Mouse (Mus musculus) forebrain, embryonic 11.5 days (tissue): ENCODE measurements at regions not wholly inside any gene's neighbourhood (a gene's known extent, or its start where the extent isn't known, plus 50 kb on each side); places are given as distances from the start of the nearest gene placed in this dataset.

Experiments
- ATAC-seq: fragments of 200-750 bp; cut with Nextera tagmentation; replicated peaks from 2 replicates; pipeline ENCODE4 v1.8.0; 2017; ENCODE audit warnings: moderate TSS enrichment; ENCODE audit not compliant: low FRiP score
- DNase-seq: peaks from one replicate; pipeline ENCODE4 v3.0.0-alpha.2; 2017; ENCODE audit warnings: low spot score
- H3K27ac ChIP-seq: fragments of 300-500 bp; sonication (generic); 2 replicates; pipeline ENCODE4 v1.5.1; 2014; ENCODE audit warnings: low read depth, low read length
- H3K27me3 ChIP-seq: fragments of 300-500 bp; sonication (generic); 2 replicates; pipeline ENCODE4 v1.6.1; 2014; ENCODE audit warnings: mild to moderate bottlenecking, low read length, mixed read lengths; ENCODE audit not compliant: control insufficient read depth, insufficient read depth
- H3K36me3 ChIP-seq: fragments of 300-500 bp; sonication (generic); 2 replicates; pipeline ENCODE4 v1.6.1; 2014; ENCODE audit warnings: mild to moderate bottlenecking, low read length, moderate library complexity, mixed read lengths; ENCODE audit not compliant: control insufficient read depth, insufficient read depth
- H3K4me1 ChIP-seq: fragments of 300-500 bp; sonication (generic); replicated peaks from 2 replicates; pipeline ENCODE4 v1.6.1; 2014; ENCODE audit warnings: low read length, mixed read lengths; ENCODE audit not compliant: control insufficient read depth, insufficient read depth
- H3K4me2 ChIP-seq: fragments of 300-500 bp; sonication (generic); 2 replicates; pipeline ENCODE4 v1.6.1; 2014; ENCODE audit warnings: low read depth, mild to moderate bottlenecking, low read length, moderate library complexity, mixed read lengths; ENCODE audit not compliant: severe bottlenecking
- H3K4me3 ChIP-seq: fragments of 300-500 bp; sonication (generic); 2 replicates; pipeline ENCODE4 v1.5.1; 2014; ENCODE audit warnings: low read depth, low read length
- H3K9ac ChIP-seq: fragments of 300-500 bp; sonication (generic); 2 replicates; pipeline ENCODE4 v1.6.1; 2014; ENCODE audit warnings: low read length
- H3K9me3 ChIP-seq: fragments of 300-500 bp; sonication (generic); 2 replicates; pipeline ENCODE4 v1.6.1; 2016; ENCODE audit warnings: low read length, mixed read lengths; ENCODE audit not compliant: control insufficient read depth
- WGBS: fragments of 180-500 bp; shearing (Covaris S2); extraction: QIAGEN DNeasy Blood & Tissue Kit; methylation state at CpG from one replicate; pipeline ENCODE4 v1.1.7; 2014; 5-methylcytosine and 5-hydroxymethylcytosine counted together

DNA sequence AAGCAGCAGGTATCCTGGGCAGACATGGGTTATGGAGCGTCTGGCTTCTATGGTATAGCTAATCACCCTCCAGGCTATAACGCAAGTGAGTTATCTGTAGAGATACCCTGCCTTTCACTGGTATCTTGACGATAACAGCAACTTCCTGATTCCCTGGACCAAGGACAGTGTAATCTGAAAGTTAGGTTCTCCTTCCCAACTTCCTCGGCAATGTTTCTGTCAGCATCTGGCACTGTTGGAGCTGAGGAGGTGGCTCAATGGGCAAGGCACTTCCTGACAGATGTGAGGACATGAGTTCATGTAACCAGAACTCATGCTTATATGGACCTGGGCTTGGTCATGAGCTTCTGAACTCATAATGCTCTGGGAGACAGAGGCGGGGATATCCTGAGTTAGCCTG, 620.9 kb upstream of the Adam5 start:
- no peak for DNase-seq

DNA sequence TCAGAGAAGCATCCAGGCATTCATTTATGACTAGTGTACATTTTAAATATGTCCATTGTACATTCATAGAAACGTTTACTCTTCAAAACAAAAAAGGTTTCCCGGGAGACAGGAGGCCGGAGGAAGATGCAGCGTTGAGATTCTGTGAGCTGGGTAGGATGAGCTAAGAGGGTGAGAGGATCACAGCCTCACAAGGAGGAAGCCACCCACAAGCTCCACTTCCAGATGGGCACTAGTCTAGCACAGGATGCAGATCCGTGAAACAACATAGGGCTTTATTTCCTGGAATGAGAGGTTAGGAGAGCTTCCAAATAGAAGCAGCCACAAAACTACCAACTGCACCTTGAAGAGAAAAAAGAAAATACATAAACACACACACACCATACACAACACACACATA, 619.4 kb upstream of the Adam5 start:
- H3K4me3 ChIP-seq, result no peak overlapping the region
- H3K27me3 ChIP-seq, result no peaks in the 10 kb centered on the region
- WGBS, result 80% methylated on average over 5 of the region's 5 CpGs
- H3K9me3 ChIP-seq, result no peaks in the 10 kb centered on the region
- H3K27ac ChIP-seq, result no peak overlapping the region
- DNase-seq, result no peak
- H3K4me1 ChIP-seq, result no peaks in the 10 kb centered on the region
- H3K36me3 ChIP-seq, result no peaks in the 10 kb centered on the region
- no peak overlapping the region for H3K9ac ChIP-seq
- no peak for ATAC-seq
- H3K4me2 ChIP-seq, result no peak overlapping the region

More for the DNA sequence above, 620.9 kb upstream of the Adam5 start:
- no peak for ATAC-seq
- Histone ChIP-seq H3K27ac (no peak overlapping the region), H3K27me3 (no peaks in the 10 kb centered on the region), H3K9ac (no peak overlapping the region), H3K4me1 (no peaks in the 10 kb centered on the region), H3K4me2 (no peak overlapping the region), H3K9me3 (no peaks in the 10 kb centered on the region), H3K36me3 (no peaks in the 10 kb centered on the region), H3K4me3 (no peak overlapping the region)
- 84% methylated on average over 5 of the region's 5 CpGs for WGBS

DNA sequence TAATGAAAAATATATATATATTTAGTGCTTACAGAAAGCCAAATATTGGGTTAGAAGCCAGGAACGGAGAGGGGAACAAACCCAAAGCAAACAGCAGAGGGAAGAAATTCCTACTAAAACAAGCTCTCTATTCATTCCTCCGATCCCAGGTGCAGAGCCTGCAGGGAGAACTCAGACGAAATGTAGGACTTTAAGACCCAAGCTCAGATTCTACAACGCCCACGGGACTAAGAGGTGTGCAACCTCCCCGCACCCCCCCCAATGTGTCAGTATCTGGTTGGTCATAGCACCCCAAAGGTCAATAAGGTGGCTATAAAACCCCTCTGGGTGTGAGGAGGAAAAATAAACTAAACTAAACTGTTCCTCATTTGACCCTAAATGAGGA, 616.9 kb upstream of the Adam5 start:
- Histone ChIP-seq H3K4me2 (no peak overlapping the region), H3K27ac (no peak overlapping the region), H3K27me3 (no peaks in the 10 kb centered on the region), H3K4me3 (no peak overlapping the region), H3K4me1 (no peaks in the 10 kb centered on the region), H3K9ac (no peak overlapping the region), H3K36me3 (no peaks in the 10 kb centered on the region), H3K9me3 (no peaks in the 10 kb centered on the region)
- WGBS, result 50% methylated on average over 6 of the region's 6 CpGs
- ATAC-seq (no peak), DNase-seq (no peak)

- Histone ChIP-seq H3K4me2 (no peak overlapping the region), H3K27me3 (no peaks in the 10 kb centered on the region), H3K9me3 (no peaks in the 10 kb centered on the region), H3K36me3 (no peaks in the 10 kb centered on the region), H3K27ac (no peak overlapping the region), H3K9ac (no peak overlapping the region), H3K4me1 (no peaks in the 10 kb centered on the region), H3K4me3 (no peak overlapping the region)
- DNase-seq (no peak), ATAC-seq (no peak)
- WGBS, result 25% methylated on average over 13 of the region's 13 CpGs
Observed at GRCm38 (mm10) chr8:25440391-25441056, 616.4 kb upstream of the Adam5 start.

DNA sequence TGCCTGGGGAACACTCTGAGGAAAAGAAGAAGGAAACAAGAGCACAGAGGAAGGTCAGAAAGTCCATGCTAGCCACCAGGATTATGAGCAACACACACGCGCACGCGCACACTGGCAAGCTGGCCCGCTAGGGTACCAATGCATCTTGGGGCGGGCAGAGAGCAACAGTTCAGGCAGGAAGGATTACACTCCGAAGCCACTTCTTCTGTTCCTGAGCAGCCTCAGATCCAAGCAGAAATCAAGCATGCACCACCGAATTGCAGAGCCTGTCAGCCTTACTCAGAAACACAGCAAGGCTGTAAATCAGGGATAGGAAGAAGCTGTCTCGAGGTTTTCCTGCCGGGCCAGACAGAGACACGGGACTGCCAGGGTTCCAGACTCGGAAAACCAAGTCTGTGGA, 615.8 kb upstream of the Adam5 start:
- Histone ChIP-seq H3K4me3 (no peak overlapping the region), H3K9ac (no peak overlapping the region), H3K27ac (no peak overlapping the region), H3K9me3 (no peaks in the 10 kb centered on the region), H3K27me3 (no peaks in the 10 kb centered on the region), H3K4me1 (no peaks in the 10 kb centered on the region), H3K4me2 (no peak overlapping the region), H3K36me3 (no peaks in the 10 kb centered on the region)
- WGBS, result 63% methylated on average over 12 of the region's 12 CpGs
- DNase-seq, result no peak
- ATAC-seq, result no peak

DNA sequence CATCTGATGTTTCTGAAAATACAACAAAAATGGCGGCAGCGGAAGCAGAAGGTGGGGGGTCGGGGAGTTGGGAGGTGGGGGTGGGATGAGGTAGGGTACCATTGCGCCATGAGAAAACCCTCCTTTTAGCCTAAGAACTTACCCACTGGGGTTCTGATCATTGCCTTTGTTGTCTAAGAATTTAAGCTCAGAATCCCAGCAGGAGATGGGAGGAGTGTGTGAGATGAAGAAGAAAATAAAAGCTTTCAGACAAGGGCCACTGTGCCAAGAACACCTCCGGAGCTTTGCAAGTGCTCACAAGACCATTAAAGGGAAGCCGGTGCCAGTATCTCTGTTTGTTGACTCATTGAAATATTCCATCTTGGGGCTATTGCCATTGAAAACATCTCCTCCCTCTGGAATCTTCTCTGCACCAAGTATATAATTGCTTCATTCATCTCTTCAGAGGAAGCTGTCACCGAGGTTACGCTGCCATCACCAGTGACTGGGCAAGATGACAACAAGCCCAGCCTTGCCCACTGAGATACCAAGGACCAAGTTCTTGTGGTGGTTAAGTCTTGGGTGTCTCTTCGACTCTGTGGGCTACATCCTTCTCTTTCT, 614.0 kb upstream of the Adam5 start:
- H3K4me1 ChIP-seq, result no peaks in the 10 kb centered on the region
- H3K27ac ChIP-seq, result no peak overlapping the region
- DNase-seq (no peak), ATAC-seq (no peak)
- no peaks in the 10 kb centered on the region for H3K36me3 ChIP-seq
- no peak overlapping the region for H3K4me3 ChIP-seq
- no peak overlapping the region for H3K4me2 ChIP-seq
- no peaks in the 10 kb centered on the region for H3K9me3 ChIP-seq
- H3K27me3 ChIP-seq, result no peaks in the 10 kb centered on the region
- WGBS, result 74% methylated on average over 9 of the region's 9 CpGs
- no peak overlapping the region for H3K9ac ChIP-seq

DNA sequence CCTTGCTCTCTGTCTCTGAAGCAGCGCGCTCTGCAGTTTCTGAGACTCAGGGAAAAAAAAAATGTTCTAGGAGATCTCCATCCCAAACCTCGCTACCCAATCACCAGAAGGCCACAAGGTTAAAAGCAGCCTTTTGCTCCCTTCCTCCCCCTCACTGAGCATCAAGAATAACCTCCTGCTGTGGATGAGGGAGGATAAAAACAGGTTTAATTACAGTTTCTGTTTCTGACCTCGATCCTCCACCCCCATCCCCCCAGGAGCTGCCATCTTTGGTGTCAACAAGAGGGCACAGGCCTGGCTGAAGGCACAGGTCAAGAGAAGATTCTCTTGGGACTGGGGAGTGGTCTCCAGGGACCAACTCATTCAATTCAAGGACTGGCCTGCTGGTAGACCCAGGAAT, 613.0 kb upstream of the Adam5 start:
- no peak overlapping the region for H3K27ac ChIP-seq
- H3K4me2 ChIP-seq, result no peak overlapping the region
- WGBS, result 19% methylated on average over 4 of the region's 4 CpGs
- no peaks in the 10 kb centered on the region for H3K4me1 ChIP-seq
- no peak for DNase-seq
- H3K27me3 ChIP-seq, result no peaks in the 10 kb centered on the region
- H3K9me3 ChIP-seq, result no peaks in the 10 kb centered on the region; the same call in 1 of the 2 replicates
- no peaks in the 10 kb centered on the region for H3K36me3 ChIP-seq
- no peak for ATAC-seq
- H3K4me3 ChIP-seq, result no peak overlapping the region
- H3K9ac ChIP-seq, result no peak overlapping the region

GRCm38 (mm10) chr8:25430552-25430951, 606.4 kb upstream of the Adam5 start:
- H3K27ac ChIP-seq, result no peak overlapping the region
- no peak for ATAC-seq
- 13% methylated on average over 5 of the region's 5 CpGs for WGBS

More at GRCm38 (mm10) chr8:25430552-25430951, 606.4 kb upstream of the Adam5 start:
- Histone ChIP-seq H3K9me3 (peaks cover 7% of the 10 kb centered on the region; the same call in 1 of the 2 replicates), H3K36me3 (no peaks in the 10 kb centered on the region), H3K4me1 (peaks cover 12% of the 10 kb centered on the region), H3K27me3 (no peaks in the 10 kb centered on the region), H3K4me2 (no peak overlapping the region), H3K9ac (no peak overlapping the region; the same call in 1 of the 2 replicates), H3K4me3 (no peak overlapping the region)
- no peak for DNase-seq
